Mouse (Mus musculus) testis, adult 2 months (tissue): ENCODE results near the gene Muc20. TPM values are rescaled to one million over a fixed set of nuclear protein-coding genes. Genes with fewer than 3 reads are reported as not detected.

Experiments
- H3K27ac ChIP-seq: fragments of 200-500 bp; 2 replicates; pipeline ENCODE4 v1.5.1; 2012; ENCODE audit warnings: low read depth, low read length; ENCODE audit not compliant: control insufficient read depth, insufficient read depth
- H3K27me3 ChIP-seq: fragments of 200-500 bp; 2 replicates; pipeline ENCODE4 v1.6.1; 2012; ENCODE audit warnings: mild to moderate bottlenecking, low read length, moderate library complexity; ENCODE audit not compliant: control insufficient read depth, insufficient read depth
- H3K36me3 ChIP-seq: fragments of 200-500 bp; 2 replicates; pipeline ENCODE4 v1.6.1; 2012; ENCODE audit warnings: mild to moderate bottlenecking, low read length; ENCODE audit not compliant: control insufficient read depth, insufficient read depth
- H3K4me1 ChIP-seq: fragments of 200-500 bp; 2 replicates; pipeline ENCODE4 v1.6.1; 2012; ENCODE audit warnings: low read length; ENCODE audit not compliant: control insufficient read depth, insufficient read depth
- H3K4me3 ChIP-seq: fragments of 200-500 bp; 2 replicates; pipeline ENCODE4 v1.5.1; 2012; ENCODE audit warnings: low read depth, mild to moderate bottlenecking, low read length, moderate library complexity, mixed read lengths; ENCODE audit not compliant: control insufficient read depth
- CTCF ChIP-seq: fragments of 200-500 bp; IDR thresholded peaks from 2 replicates; pipeline ENCODE4 v1.5.1; 2012; ENCODE audit warnings: low read depth, mild to moderate bottlenecking, inconsistent platforms, low read length, moderate library complexity; ENCODE audit not compliant: control insufficient read depth, insufficient read depth, insufficient replicate concordance
- POLR2A ChIP-seq: fragments of 200-500 bp; IDR thresholded peaks from 2 replicates; pipeline ENCODE4 v1.6.1; 2012; ENCODE audit warnings: low read depth, mild to moderate bottlenecking, inconsistent platforms, low read length, moderate library complexity; ENCODE audit not compliant: control insufficient read depth
- polyA plus RNA-seq: library from polyadenylated mRNA; depleted of rRNA; stranded (reverse); fragments of >200 nt; gene quantifications from 2 replicates; pipeline ENCODE4 v1.2.3, GENCODE M21; 2012; rRNA removed

Gene Muc20
- polyA plus RNA-seq, 1 experiment = 0.61 TPM

GRCm38 (mm10) chr16:32740003-32740663 is 57.1 kb downstream of the Muc20 start:
- H3K4me1 ChIP-seq = no peaks in the 10 kb centered on the region; the same call in 1 of the 2 replicates
- H3K36me3 ChIP-seq = no peaks in the 10 kb centered on the region
- no peak overlapping the region for H3K4me3 ChIP-seq
- no peaks in the 10 kb centered on the region for H3K27me3 ChIP-seq
- no peak overlapping the region for H3K27ac ChIP-seq
- TF ChIP-seq POLR2A (no peak), CTCF (no peak)

- H3K27me3 ChIP-seq = no peaks in the 10 kb centered on the region
- TF ChIP-seq CTCF (no peak), POLR2A (no peak)
- no peak overlapping the region for H3K27ac ChIP-seq
- H3K4me3 ChIP-seq = no peak overlapping the region
- H3K36me3 ChIP-seq = no peaks in the 10 kb centered on the region
- no peaks in the 10 kb centered on the region for H3K4me1 ChIP-seq
These were observed 61.2 kb downstream of the Muc20 start for GRCm38 (mm10) chr16:32736022-32736421.

- no peak within 1 kb of the TSS for H3K4me3 ChIP-seq
- H3K36me3 ChIP-seq = no peaks in the 10 kb centered on the region
- no peaks in the 10 kb centered on the region for H3K4me1 ChIP-seq
- no peak for TF ChIP-seq CTCF
- no peak for TF ChIP-seq POLR2A
- no peaks in the 10 kb centered on the region for H3K27me3 ChIP-seq
- H3K27ac ChIP-seq = no peak within 1 kb of the TSS
These were observed 61.6 kb downstream of the Muc20 start, which contains the start of gene Muc4 for GRCm38 (mm10) chr16:32735586-32735985. TSS of gene Muc4 (plus strand) at chr16:32735886.

GRCm38 (mm10) chr16:32733213-32733612 is 64.0 kb downstream of the Muc20 start:
- Histone ChIP-seq H3K27me3 (no peaks in the 10 kb centered on the region), H3K4me3 (no peak overlapping the region), H3K4me1 (no peaks in the 10 kb centered on the region), H3K27ac (no peak overlapping the region), H3K36me3 (no peaks in the 10 kb centered on the region)
- no peak for TF ChIP-seq CTCF
- TF ChIP-seq POLR2A = no peak

- Histone ChIP-seq H3K27me3 (no peaks in the 10 kb centered on the region), H3K4me1 (no peaks in the 10 kb centered on the region), H3K36me3 (no peaks in the 10 kb centered on the region), H3K4me3 (no peak overlapping the region), H3K27ac (no peak overlapping the region)
- TF ChIP-seq POLR2A (no peak), CTCF (no peak)
These were observed 68.5 kb downstream of the Muc20 start for GRCm38 (mm10) chr16:32728730-32729129.

- no peaks in the 10 kb centered on the region for H3K36me3 ChIP-seq
- no peaks in the 10 kb centered on the region for H3K4me1 ChIP-seq
- no peak overlapping the region for H3K4me3 ChIP-seq
- no peak for TF ChIP-seq CTCF
- TF ChIP-seq POLR2A = no peak
- no peak overlapping the region for H3K27ac ChIP-seq
- H3K27me3 ChIP-seq = no peaks in the 10 kb centered on the region
These were observed 69.0 kb downstream of the Muc20 start for GRCm38 (mm10) chr16:32728240-32728639.

Other genes starting within 250 kb of the Muc20 start
- gene Tfrc, start 188.5 kb downstream of the Muc20 start, polyA plus RNA-seq = 3.7 and 5.5 TPM in 2 replicates
- gene Tnk2, start 153.6 kb downstream of the Muc20 start, polyA plus RNA-seq = 21.4 and 23.4 TPM in 2 replicates
- gene Muc4, start 61.5 kb downstream of the Muc20 start, polyA plus RNA-seq = 98.8 and 102 TPM in 2 replicates
- gene Smbd1, start 13.0 kb upstream of the Muc20 start, polyA plus RNA-seq = 1.9 TPM in 1 of 2 replicates, not detected in the other
- 35.8 and 45.3 TPM in 2 replicates for gene Fyttd1, start 80.1 kb upstream of the Muc20 start, polyA plus RNA-seq
- gene Rubcn, start 80.3 kb upstream of the Muc20 start, polyA plus RNA-seq = 77.3 and 84.7 TPM in 2 replicates
- 14.2 and 15.4 TPM in 2 replicates for gene Lrch3, start 116.7 kb upstream of the Muc20 start, polyA plus RNA-seq